Mouse (Mus musculus) C2C12 (cell line): ENCODE data around the gene Ralgps2. TPM values are rescaled to one million over a fixed set of nuclear protein-coding genes. Genes with fewer than 3 reads are reported as not detected.

Source experiments
- H3K27me3 ChIP-seq: one replicate; pipeline ENCODE4 v1.6.1; 2011; ENCODE audit not compliant: control insufficient read depth, insufficient read depth, insufficient read length
- H3K36me3 ChIP-seq: one replicate; pipeline ENCODE4 v1.6.1; 2011; ENCODE audit not compliant: control insufficient read depth, insufficient read depth
- H3K4me3 ChIP-seq: one replicate; pipeline ENCODE4 v1.5.1; 2011; ENCODE audit warnings: mild to moderate bottlenecking, control low read depth; ENCODE audit not compliant: poor library complexity, insufficient read depth, severe bottlenecking
- H3K79me2 ChIP-seq: one replicate; pipeline ENCODE4 v1.6.1; 2011; ENCODE audit not compliant: control insufficient read depth, insufficient read depth
- H3K79me3 ChIP-seq: one replicate; pipeline ENCODE4 v1.6.1; 2011; ENCODE audit warnings: low read depth, control low read depth
- H3ac ChIP-seq: one replicate; pipeline ENCODE3; 2011; ENCODE audit warnings: low read depth; ENCODE audit not compliant: control insufficient read depth, insufficient read length
- CEBPB ChIP-seq: IDR thresholded peaks from one replicate; pipeline ENCODE4 v1.6.1; 2011; ENCODE audit warnings: low read depth, mild to moderate bottlenecking, control low read depth, moderate library complexity
- CTCF ChIP-seq: IDR thresholded peaks from one replicate; pipeline ENCODE4 v1.5.1; 2011; ENCODE audit not compliant: control insufficient read depth, insufficient read depth, insufficient read length
- FOSL1 ChIP-seq: IDR thresholded peaks from one replicate; pipeline ENCODE4 v1.8.0; 2011; ENCODE audit warnings: mild to moderate bottlenecking, low read length; ENCODE audit not compliant: poor library complexity, insufficient read depth, severe bottlenecking
- MAX ChIP-seq: IDR thresholded peaks from one replicate; pipeline ENCODE4 v1.6.1; 2011; ENCODE audit warnings: mild to moderate bottlenecking, control low read depth
- MYOD1 ChIP-seq: IDR thresholded peaks from one replicate; pipeline ENCODE4 v1.6.1; 2011; ENCODE audit warnings: low read depth; ENCODE audit not compliant: control insufficient read depth, insufficient read length
- MYOG ChIP-seq: IDR thresholded peaks from one replicate; pipeline ENCODE4 v1.6.1; 2011; ENCODE audit not compliant: control insufficient read depth, insufficient read length; ENCODE audit errors: extremely low read depth
- USF1 ChIP-seq: IDR thresholded peaks from one replicate; pipeline ENCODE4 v1.6.1; 2011; ENCODE audit warnings: low read depth, mild to moderate bottlenecking, control low read depth, moderate library complexity
- polyA plus RNA-seq: library from polyadenylated mRNA; unstranded; fragments of >200 nt; fragmentation: generic; extraction: Trizol; gene quantifications from one replicate; pipeline ENCODE4 v1.2.1, GENCODE M21; 2012; ENCODE audit warnings: missing spikeins

Ralgps2 gene
- polyA plus RNA-seq, 1 experiment: 6.4 TPM

DNA sequence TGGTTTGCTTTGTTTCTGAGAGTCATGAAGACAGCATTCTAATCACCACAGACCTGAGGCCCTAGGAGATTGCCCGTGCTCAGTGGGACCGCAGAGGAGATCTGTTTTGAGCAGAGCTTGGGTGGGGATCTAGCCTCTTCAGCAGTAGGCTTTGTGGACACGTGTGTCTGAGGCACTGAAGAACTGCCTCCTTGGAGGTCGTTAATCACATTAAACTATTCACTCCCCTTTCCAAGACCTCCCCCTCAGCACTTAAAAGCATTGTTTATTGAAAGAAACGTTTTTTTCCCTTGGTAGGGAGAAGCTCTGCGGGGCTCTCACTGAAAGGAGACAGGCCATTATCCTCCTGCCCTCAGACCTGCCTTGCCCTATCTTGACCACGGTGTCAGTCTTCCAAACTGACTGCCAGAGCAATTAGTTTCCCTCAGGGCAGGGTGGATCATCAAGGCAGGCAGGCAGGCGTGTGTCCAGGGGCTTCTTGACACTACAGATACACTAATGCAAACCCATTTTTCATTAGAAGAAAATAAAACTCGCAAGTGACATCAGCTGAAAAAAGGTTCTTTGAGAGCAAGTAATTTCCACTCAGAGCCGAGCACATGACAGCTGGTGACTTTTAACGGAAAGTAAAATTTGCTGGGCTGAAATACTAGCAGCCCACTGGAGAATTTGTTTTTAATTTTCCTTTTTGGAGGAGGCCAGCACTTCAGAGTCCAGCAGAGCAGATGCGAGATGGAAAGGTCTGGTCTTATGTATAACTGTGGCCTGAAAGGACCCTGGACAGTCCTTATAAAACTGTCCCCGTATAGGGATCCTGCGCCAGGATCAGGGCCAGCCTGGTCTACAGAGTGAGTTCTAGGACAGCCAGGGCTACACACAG lies 157.2 kb downstream of the Ralgps2 start:
- TF ChIP-seq CEBPB (no peak), MYOD1 (no peak), MYOG (no peak), FOSL1 (no peak)
- Histone ChIP-seq H3K4me3 (no peak overlapping the region), H3K27me3 (no peaks in the 10 kb centered on the region), H3K36me3 (no peaks in the 10 kb centered on the region), H3K79me3 (no peaks in the 10 kb centered on the region), H3K79me2 (no peaks in the 10 kb centered on the region), H3ac (no peak overlapping the region)

GRCm38 (mm10) chr1:156781076-156781741 lies 158.2 kb downstream of the Ralgps2 start:
- TF ChIP-seq CEBPB: no peak
- TF ChIP-seq MYOG: no peak
- TF ChIP-seq CTCF: no peak
- no peak for TF ChIP-seq MYOD1
- no peak for TF ChIP-seq USF1
- TF ChIP-seq MAX: no peak
- no peaks in the 10 kb centered on the region for H3K79me2 ChIP-seq
- no peaks in the 10 kb centered on the region for H3K79me3 ChIP-seq
- H3K27me3 ChIP-seq: no peaks in the 10 kb centered on the region
- no peak overlapping the region for H3ac ChIP-seq
- no peak overlapping the region for H3K4me3 ChIP-seq
- no peaks in the 10 kb centered on the region for H3K36me3 ChIP-seq

- Histone ChIP-seq H3ac (no peak overlapping the region), H3K36me3 (no peaks in the 10 kb centered on the region), H3K79me2 (no peaks in the 10 kb centered on the region), H3K4me3 (no peak overlapping the region), H3K79me3 (no peaks in the 10 kb centered on the region), H3K27me3 (no peaks in the 10 kb centered on the region)
- TF ChIP-seq MAX (no peak), FOSL1 (no peak), CEBPB (no peak), USF1 (no peak), MYOG (no peak), MYOD1 (no peak), CTCF (no peak)
Observed at GRCm38 (mm10) chr1:156780234-156781005, 159.0 kb downstream of the Ralgps2 start.

DNA sequence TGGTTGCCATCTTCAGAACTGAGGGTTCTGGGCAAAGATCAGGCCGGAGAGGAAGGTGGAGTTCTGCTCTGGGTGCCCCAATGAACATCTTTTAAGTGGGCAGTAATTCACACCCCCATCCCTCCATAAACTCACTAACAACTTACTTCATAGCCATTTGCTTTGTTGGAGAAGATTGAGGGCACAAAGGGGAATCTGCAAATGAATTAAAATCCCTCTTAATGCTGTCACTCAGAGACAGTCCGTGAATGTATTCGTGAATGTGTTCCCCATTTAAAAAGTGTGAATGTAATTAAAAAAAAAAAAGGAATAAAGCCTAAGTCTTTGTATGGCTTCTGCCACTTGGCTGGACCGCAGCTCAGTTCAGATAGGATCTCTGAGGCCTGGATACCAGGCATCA lies 159.8 kb downstream of the Ralgps2 start:
- no peaks in the 10 kb centered on the region for H3K27me3 ChIP-seq
- H3K4me3 ChIP-seq: no peak overlapping the region
- H3K36me3 ChIP-seq: no peaks in the 10 kb centered on the region
- H3K79me3 ChIP-seq: no peaks in the 10 kb centered on the region
- no peak for TF ChIP-seq MYOD1
- no peaks in the 10 kb centered on the region for H3K79me2 ChIP-seq
- no peak overlapping the region for H3ac ChIP-seq

GRCm38 (mm10) chr1:156778977-156779376 lies 160.4 kb downstream of the Ralgps2 start:
- Histone ChIP-seq H3ac (no peak overlapping the region), H3K79me2 (no peaks in the 10 kb centered on the region), H3K36me3 (no peaks in the 10 kb centered on the region), H3K27me3 (no peaks in the 10 kb centered on the region), H3K79me3 (no peaks in the 10 kb centered on the region), H3K4me3 (no peak overlapping the region)
- TF ChIP-seq MYOD1: no peak
- TF ChIP-seq USF1: no peak
- TF ChIP-seq CTCF: no peak
- no peak for TF ChIP-seq FOSL1
- TF ChIP-seq CEBPB: no peak
- no peak for TF ChIP-seq MYOG
- TF ChIP-seq MAX: no peak
